Mouse (Mus musculus) intestine, embryonic 16.5 days (tissue): ENCODE measurements around the gene Rara. TPM values are rescaled to one million over a fixed set of nuclear protein-coding genes. Genes with fewer than 3 reads are reported as not detected.

Source experiments
- ATAC-seq: fragments of 200-750 bp; cut with Nextera tagmentation; 2 replicates; pipeline ENCODE4 v1.8.0; 2017; ENCODE audit warnings: moderate TSS enrichment, moderate library complexity
- H3K27ac ChIP-seq: fragments of 300-500 bp; sonication (generic); 2 replicates; pipeline ENCODE4 v1.5.1; 2014; ENCODE audit warnings: mild to moderate bottlenecking, low read length
- H3K27me3 ChIP-seq: fragments of 300-500 bp; sonication (generic); replicated peaks from 2 replicates; pipeline ENCODE4 v1.6.1; 2014; ENCODE audit warnings: low read length, control low read depth, mixed read lengths; ENCODE audit not compliant: control insufficient read depth, insufficient read depth
- H3K36me3 ChIP-seq: fragments of 300-500 bp; sonication (generic); 2 replicates; pipeline ENCODE4 v1.6.1; 2014; ENCODE audit warnings: low read length, control low read depth; ENCODE audit not compliant: control insufficient read depth, insufficient read depth
- H3K4me1 ChIP-seq: fragments of 300-500 bp; sonication (generic); 2 replicates; pipeline ENCODE4 v1.6.1; 2014; ENCODE audit warnings: low read length, control low read depth, mixed read lengths; ENCODE audit not compliant: control insufficient read depth, insufficient read depth
- H3K4me2 ChIP-seq: fragments of 300-500 bp; sonication (generic); 2 replicates; pipeline ENCODE4 v1.6.1; 2014; ENCODE audit warnings: low read depth, low read length, control low read depth
- H3K4me3 ChIP-seq: fragments of 300-500 bp; sonication (generic); 2 replicates; pipeline ENCODE4 v1.5.1; 2014; ENCODE audit warnings: mild to moderate bottlenecking, low read length
- H3K9ac ChIP-seq: fragments of 300-500 bp; sonication (generic); 2 replicates; pipeline ENCODE4 v1.6.1; 2014; ENCODE audit warnings: low read depth, low read length
- H3K9me3 ChIP-seq: fragments of 300-500 bp; sonication (generic); 2 replicates; pipeline ENCODE4 v1.6.1; 2016; ENCODE audit warnings: low read length, control low read depth; ENCODE audit not compliant: control insufficient read depth
- WGBS: fragments of 180-500 bp; shearing (Covaris S2); extraction: QIAGEN DNeasy Blood & Tissue Kit; methylation state at CpG from one replicate; pipeline ENCODE4 v1.1.7; 2014; 5-methylcytosine and 5-hydroxymethylcytosine counted together
- polyA plus RNA-seq: library from polyadenylated mRNA; unstranded; fragments of >200 nt; fragmentation: Nextera tagmentation; extraction: Ambion mirVana; gene quantifications from 2 replicates; pipeline ENCODE4 v1.2.1, GENCODE M21; 2015

The Rara gene
- polyA plus RNA-seq, 1 experiment from 2014 or later, result 28.2 TPM

DNA sequence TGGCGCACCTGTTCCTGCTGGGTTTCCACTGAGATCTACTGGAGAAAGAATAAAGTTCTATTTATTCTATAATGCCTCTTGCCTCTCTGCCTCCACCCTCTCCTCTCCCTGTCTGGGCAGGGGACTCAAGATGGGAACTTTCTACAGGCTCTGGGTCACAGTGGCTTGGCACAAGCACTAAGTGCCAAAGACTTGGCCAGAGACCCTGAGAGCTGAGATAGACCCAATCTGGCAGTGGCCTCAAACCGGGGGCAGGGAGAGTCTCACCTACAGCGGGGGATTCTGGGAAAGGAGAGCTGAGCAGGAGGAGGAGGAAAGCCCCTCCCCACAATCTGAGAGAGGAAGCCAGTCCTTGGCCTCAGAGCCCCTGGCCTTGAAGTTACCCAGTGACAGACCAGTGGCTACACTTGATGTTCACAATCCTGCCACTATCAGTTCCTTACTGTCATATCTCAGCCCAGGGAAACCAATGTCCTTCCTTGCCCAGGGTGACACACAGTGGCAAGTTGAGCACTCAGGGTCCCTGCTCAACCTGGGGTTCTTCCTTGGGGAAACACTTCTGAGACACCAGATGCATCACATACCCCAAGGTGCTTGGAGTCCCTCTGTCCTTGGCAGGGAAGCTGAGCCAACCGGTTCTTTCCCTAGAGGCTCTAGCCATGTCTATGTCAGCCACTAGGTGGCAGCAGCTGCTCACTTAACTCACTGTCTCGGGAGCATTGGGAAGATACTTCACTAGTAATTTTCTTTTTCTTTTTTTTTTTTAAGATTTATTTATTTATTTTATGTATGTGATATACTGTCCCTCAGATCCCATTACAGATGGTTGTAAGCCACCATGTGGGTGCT, 47.5 kb downstream of the Rara start:
- H3K9me3 ChIP-seq, result no peaks in the 10 kb centered on the region
- ATAC-seq, result no peak
- 54% methylated on average over 5 of the region's 5 CpGs for WGBS

DNA sequence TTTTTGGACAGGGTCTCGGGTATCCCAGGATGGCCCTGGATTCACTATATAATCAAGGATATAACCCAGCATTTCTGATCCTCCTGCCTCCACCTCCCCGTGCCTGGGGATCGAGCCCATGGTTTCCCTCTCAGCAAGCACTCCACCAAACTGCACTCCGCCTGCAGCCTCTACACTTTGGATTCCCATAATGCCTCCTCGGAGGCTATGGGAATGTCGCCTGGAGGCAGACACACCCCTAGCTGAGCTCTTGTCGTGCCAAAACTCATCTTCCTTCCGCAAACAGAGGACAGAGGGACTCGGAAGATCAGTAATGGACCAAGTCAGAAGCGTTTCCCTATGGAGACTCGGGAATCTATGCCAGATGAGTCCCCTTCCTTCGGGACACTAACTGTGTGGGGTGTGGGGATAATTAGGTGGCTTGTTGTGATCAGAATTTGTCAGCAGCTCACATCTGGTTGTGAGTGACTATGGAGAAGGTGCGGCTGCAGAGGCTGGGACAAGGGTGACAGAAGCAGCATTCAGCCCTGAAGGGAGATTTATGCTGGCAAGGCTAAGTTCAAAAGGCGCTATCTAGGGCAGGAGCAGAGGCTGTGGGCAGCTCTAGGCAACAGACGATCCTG, 51.0 kb downstream of the Rara start:
- Histone ChIP-seq H3K9me3 (no peaks in the 10 kb centered on the region), H3K4me2 (no peak overlapping the region)
- 59% methylated on average over 15 of the region's 15 CpGs for WGBS

More for the DNA sequence above, 47.5 kb downstream of the Rara start:
- Histone ChIP-seq H3K4me1 (peaks cover 16% of the 10 kb centered on the region), H3K4me2 (no peak overlapping the region), H3K36me3 (peaks cover 31% of the 10 kb centered on the region), H3K27ac (no peak overlapping the region), H3K27me3 (no peaks in the 10 kb centered on the region), H3K9ac (no peak overlapping the region), H3K4me3 (no peak overlapping the region)

DNA sequence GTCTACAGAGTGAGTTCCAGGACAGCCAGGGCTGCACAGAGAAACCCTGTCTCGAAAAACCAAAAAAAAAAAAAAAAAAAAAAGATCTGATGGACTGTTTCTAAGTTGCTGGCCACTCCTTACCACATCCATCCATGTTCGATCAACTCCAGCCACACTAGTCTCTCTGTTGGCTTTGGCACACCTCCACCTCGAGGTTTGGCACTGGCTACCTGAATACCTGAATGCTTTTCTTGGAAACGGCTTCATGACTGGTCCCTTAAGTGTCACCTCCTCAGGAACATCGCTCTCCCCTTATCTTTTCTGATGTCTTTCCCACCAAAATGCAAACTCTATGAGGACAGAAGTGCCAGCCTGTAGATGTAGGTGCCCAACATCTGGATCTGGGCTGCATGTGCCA, 51.7 kb downstream of the Rara start:
- no peak overlapping the region for H3K27ac ChIP-seq
- no peaks in the 10 kb centered on the region for H3K9me3 ChIP-seq
- WGBS, result 83% methylated on average over 4 of the region's 5 CpGs
- H3K9ac ChIP-seq, result no peak overlapping the region
- no peak for ATAC-seq
- no peak overlapping the region for H3K4me2 ChIP-seq
- H3K36me3 ChIP-seq, result peaks cover 5% of the 10 kb centered on the region; the same call in 1 of the 2 replicates
- no peak overlapping the region for H3K4me3 ChIP-seq
- peaks cover 6% of the 10 kb centered on the region for H3K4me1 ChIP-seq
- H3K27me3 ChIP-seq, result 0 out of 2 replicates have a peak, but pooled peaks cover 9% of the 10 kb centered on the region

More for the DNA sequence above, 51.0 kb downstream of the Rara start:
- peaks cover 9% of the 10 kb centered on the region for H3K36me3 ChIP-seq
- ATAC-seq, result no peak
- peaks cover 6% of the 10 kb centered on the region for H3K4me1 ChIP-seq
- H3K4me3 ChIP-seq, result no peak overlapping the region
- 0 out of 2 replicates have a peak, but pooled peaks cover 9% of the 10 kb centered on the region for H3K27me3 ChIP-seq
- H3K9ac ChIP-seq, result no peak overlapping the region
- no peak overlapping the region for H3K27ac ChIP-seq

DNA sequence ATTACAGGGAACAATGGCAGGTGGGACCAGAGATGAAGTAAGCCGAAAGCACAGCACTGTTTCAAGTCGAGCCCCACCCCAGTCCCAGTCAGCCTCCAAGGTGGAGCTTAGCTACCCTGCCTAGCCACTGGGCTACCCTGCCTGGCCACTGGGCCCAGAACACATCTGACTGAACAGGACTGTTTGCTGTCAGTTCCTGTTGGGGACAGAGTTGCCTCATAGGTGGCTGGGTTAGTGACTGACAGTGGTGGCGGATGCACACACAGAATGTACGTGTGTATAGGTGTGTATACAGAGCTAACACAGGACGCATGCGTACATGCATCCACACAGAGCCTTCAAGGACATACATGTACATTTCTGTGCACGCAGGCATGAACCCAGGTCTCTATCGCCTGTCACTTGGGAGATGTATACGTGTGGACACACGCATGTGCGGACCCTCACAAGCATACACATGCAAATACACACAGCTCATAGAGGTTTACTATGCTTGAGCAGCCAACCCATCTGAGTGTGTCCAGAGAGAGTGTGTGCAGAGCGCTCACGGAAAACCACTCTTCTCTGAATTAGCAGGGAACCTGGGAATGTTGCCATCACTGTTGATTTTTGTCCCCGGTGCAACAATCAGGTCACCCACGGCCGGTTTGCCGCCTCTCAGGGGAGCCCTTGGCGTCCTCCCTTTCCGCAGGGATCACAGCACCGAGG, 53.8 kb downstream of the Rara start:
- H3K4me2 ChIP-seq, result peak overlapping the region; percentile 97
- H3K4me1 ChIP-seq, result peaks cover 6% of the 10 kb centered on the region
- peak overlapping the region; percentile 63 for H3K4me3 ChIP-seq
- no peak overlapping the region for H3K27ac ChIP-seq
- WGBS, result 36% methylated on average over 20 of the region's 20 CpGs
- H3K36me3 ChIP-seq, result no peaks in the 10 kb centered on the region
- peak; percentile 19; the same call in 1 of the 2 replicates for ATAC-seq
- H3K9me3 ChIP-seq, result no peaks in the 10 kb centered on the region
- peak overlapping the region; percentile 64 for H3K9ac ChIP-seq
- H3K27me3 ChIP-seq, result 0 out of 2 replicates have a peak, but pooled peaks cover 9% of the 10 kb centered on the region

DNA sequence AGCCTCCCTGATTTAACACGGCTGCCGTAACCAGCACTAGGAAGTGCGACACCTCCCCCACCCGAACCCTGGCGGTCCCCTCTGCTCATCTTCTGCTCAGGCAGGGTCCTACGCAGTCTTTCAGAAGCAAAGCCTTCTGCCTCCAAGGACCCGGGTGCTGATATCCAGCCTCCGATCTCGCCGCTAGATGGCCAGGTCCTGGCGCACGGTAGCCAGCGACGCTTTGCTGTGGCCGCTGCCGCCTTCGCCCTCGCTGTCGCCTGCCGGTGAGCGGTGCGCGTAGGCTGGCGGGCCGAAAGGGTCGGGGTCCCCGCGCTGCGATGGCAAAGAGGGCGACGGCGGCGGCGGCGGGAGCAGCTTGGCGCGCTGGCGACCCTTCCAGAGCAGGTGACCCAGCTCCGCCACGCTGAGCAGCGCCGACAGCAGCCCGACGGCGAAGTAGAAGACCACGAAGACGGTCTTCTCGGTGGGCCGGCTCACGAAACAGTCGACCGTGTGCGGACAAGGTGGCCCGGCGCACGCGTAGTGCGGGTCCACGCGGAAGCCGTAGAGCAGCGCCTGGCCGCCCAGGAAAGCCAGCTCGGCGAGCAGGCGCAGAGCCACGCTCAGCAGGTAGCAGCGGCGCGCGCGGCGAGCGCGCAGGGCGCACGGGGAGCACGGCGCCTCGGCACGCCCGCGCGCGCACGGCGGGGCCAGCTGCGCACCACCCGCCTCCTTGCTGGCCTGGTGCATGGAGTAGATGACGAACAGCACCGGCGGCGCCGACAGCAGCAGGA, 54.6 kb downstream of the Rara start:
- Histone ChIP-seq H3K9ac (peak overlapping the region; percentile 64), H3K9me3 (no peaks in the 10 kb centered on the region), H3K4me2 (peak overlapping the region; percentile 97), H3K4me1 (peaks cover 6% of the 10 kb centered on the region), H3K27ac (no peak overlapping the region), H3K36me3 (no peaks in the 10 kb centered on the region), H3K27me3 (0 out of 2 replicates have a peak, but pooled peaks cover 9% of the 10 kb centered on the region), H3K4me3 (peak overlapping the region; percentile 63)
- WGBS, result under 1% methylated on average over 94 of the region's 94 CpGs
- peak; percentile 83 for ATAC-seq

DNA sequence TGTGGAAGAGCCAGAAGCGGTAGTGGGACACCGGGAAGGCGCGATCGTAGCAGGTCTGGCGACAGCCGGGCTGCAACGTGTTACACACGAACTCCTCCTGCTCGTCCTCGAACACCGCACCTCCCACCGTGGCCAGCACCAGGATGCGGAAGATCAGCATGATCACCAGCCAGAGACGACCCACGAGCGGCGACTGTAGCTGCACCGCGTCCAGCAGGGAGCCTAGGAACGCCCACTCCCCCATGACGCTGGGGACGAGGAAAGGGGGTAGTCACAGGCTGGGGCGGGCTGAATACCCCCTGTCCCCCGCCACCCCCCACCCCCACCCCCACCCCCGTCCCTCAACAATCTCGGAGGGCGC, 55.1 kb downstream of the Rara start, which contains the start of gene Gjd3:
Gene Gjd3 (minus strand): TSS at position 244 of the 361 bp plus-strand sequence.
- Histone ChIP-seq H3K4me1 (peaks cover 6% of the 10 kb centered on the region), H3K4me3 (peak within 1 kb of the TSS; percentile 63), H3K27me3 (0 out of 2 replicates have a peak, but pooled peaks cover 9% of the 10 kb centered on the region), H3K9me3 (no peaks in the 10 kb centered on the region), H3K36me3 (no peaks in the 10 kb centered on the region), H3K4me2 (peak within 1 kb of the TSS; percentile 97), H3K27ac (no peak within 1 kb of the TSS), H3K9ac (peak within 1 kb of the TSS; percentile 64)
- WGBS, result 3% methylated on average over 28 of the region's 28 CpGs
- ATAC-seq, result no peak; the same call in 1 of the 2 replicates

DNA sequence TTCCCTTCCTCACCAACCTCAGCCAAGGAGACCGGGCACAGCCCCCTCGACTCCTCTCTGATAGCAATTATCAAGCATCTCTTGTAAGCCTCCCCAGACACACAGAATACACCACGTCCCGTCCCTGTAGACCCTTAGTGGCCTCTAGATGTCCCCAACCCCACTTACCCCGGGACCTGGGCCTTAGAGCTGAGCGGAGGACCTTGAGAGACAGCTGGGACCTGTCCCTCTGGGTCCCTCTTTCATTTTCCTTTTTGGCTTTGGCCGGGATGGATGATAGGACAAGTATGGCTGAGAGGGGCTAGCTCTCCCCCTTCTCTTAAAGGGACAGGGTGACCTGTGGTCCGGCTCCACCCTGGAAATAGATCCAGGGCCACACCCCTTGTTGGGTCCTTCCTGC, 55.9 kb downstream of the Rara start:
- ATAC-seq, result no peak
- Histone ChIP-seq H3K4me1 (peaks cover 6% of the 10 kb centered on the region), H3K9ac (no peak overlapping the region)

DNA sequence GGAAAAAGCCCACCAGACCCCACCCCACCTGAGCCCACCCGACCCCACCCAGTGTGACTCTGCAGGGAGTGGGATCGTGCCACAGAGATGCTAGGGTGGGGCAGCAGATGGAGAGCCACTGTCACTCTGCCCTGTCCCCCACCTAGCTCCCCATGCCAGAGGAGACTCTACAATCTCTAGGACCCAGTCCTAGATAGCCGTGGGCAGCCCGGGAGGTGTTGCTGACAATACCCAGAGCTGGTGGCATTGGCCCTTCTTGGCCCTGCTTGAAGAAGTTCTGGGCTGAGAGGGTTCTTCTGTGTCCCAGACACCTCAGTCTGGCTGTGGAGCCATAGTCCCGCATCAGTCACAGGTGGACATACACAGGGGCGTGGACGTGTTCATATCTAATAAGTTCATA, 57.9 kb downstream of the Rara start:
- H3K27me3 ChIP-seq, result 0 out of 2 replicates have a peak, but pooled peaks cover 9% of the 10 kb centered on the region
- 88% methylated on average over 7 of the region's 7 CpGs for WGBS
- no peak for ATAC-seq
- H3K9me3 ChIP-seq, result no peaks in the 10 kb centered on the region
- no peak overlapping the region for H3K9ac ChIP-seq
- H3K36me3 ChIP-seq, result no peaks in the 10 kb centered on the region
- H3K4me3 ChIP-seq, result no peak overlapping the region
- no peak overlapping the region for H3K27ac ChIP-seq
- no peak overlapping the region for H3K4me2 ChIP-seq
- peaks cover 6% of the 10 kb centered on the region for H3K4me1 ChIP-seq

More for the DNA sequence above, 55.9 kb downstream of the Rara start:
- Histone ChIP-seq H3K9me3 (no peaks in the 10 kb centered on the region), H3K4me2 (no peak overlapping the region), H3K4me3 (no peak overlapping the region), H3K27ac (no peak overlapping the region), H3K36me3 (no peaks in the 10 kb centered on the region), H3K27me3 (0 out of 2 replicates have a peak, but pooled peaks cover 9% of the 10 kb centered on the region)
- 50% methylated on average over 8 of the region's 8 CpGs for WGBS
